Mouse (Mus musculus) small intestine, adult 2 months (tissue): ENCODE data around the gene B3gat3.
"Not testable (repeated sequence)": the region's sequence is repeated elsewhere in the genome, so short reads cannot be mapped to it uniquely, and the experiment has no call there.

Experiments
- CTCF ChIP-seq: fragments of 200-500 bp; IDR thresholded peaks from 2 replicates; pipeline ENCODE4 v1.5.1; 2012; ENCODE audit warnings: low read depth, mild to moderate bottlenecking, control low read depth, inconsistent platforms, low read length, moderate library complexity, mixed read lengths; ENCODE audit not compliant: insufficient replicate concordance, insufficient read length; ENCODE audit errors: extremely low read depth
- POLR2A ChIP-seq: fragments of 200-500 bp; IDR thresholded peaks from 2 replicates; pipeline ENCODE4 v1.6.1; 2012; ENCODE audit warnings: low read depth, mild to moderate bottlenecking, control low read depth, inconsistent platforms, low read length, moderate library complexity

- TF ChIP-seq CTCF, POLR2A: not testable (repeated sequence)
These were observed 23.9 kb upstream of the B3gat3 start for GRCm38 (mm10) chr19:8896231-8896630.
